ENCODE assay signal across 21 mouse cellular contexts in the genomic region with DNA sequence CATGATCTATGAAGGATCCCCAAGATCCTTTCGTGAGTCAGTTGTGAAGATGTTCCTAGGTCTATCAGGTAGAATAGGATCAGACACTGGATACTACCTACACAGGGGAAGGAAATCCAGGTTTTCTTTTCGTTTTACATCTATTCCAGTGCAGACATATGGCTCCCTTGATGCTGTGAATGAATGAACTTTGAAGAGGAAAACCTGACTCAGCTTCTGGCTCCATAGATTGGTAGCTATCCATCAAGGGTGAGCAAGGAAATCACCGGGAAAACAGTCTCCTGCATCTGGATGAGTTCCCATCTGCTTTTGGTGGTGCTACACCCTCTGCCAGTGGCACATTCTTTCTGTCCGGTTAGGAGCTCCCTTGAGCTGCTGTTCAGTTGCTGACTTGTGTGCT.
DNase-seq lines count a peak whose midpoint lies in the region; ATAC-seq and TF ChIP-seq lines count a peak whose summit lies in the region.
"Had no signal": no experiment of that assay in that cellular context is flagged by ENCODE, and none has a peak within 500 bp of the region (broad histone marks: within the 10 kb centered on the region; RNA-seq: fewer than 3 reads in every experiment).

No protein-coding gene starts in this region.

- DNase-seq in layer of hippocampus, adult 2 months (ENCODE audit: low spot score in 2 of 2): no peak
- no peak for DNase-seq in layer of hippocampus, adult 9-10 months (ENCODE audit: low spot score)
- peak; percentile 9 for DNase-seq in Muller cell, postnatal 12 days (ENCODE audit: inconsistent ontology term)
- DNase-seq in brain, adult 2 months (ENCODE audit: low read depth, low spot score): peak; percentile 51
- DNase-seq in ovary, postnatal 10 days (ENCODE audit: low spot score): no peak
- DNase-seq: adrenal gland, adult 2 months; adrenal gland, postnatal 10 days; adrenal gland, postnatal 25 days; B cell, adult 2 months; cerebellum, adult 11-12 months; cerebellum, adult 2 months; cerebellum, adult 9-10 months; cerebellum, postnatal 10 days; cerebellum, postnatal 25 days; embryo, embryonic 11 days; forebrain, postnatal 0 days had no signal

- TF ChIP-seq CTCF in layer of hippocampus, adult 2 months (conservative IDR thresholded peaks at IDR 0.05): no peak

- H3K4me3 ChIP-seq in layer of hippocampus, adult 2 months: no peak overlapping the region
- H3K4me3 ChIP-seq: embryonic facial prominence, embryonic 10.5 days; embryonic facial prominence, embryonic 12.5 days; forebrain, embryonic 13.5 days; forebrain, embryonic 15.5 days had no signal

- no peak for ATAC-seq in CD4-positive, CD25-positive, alpha-beta regulatory T cell, adult 4 months
- ATAC-seq: forebrain, embryonic 13.5 days; forebrain, embryonic 15.5 days; forebrain, postnatal 0 days had no signal

- H3K27ac ChIP-seq in layer of hippocampus, adult 2 months: peak overlapping the region; percentile 68; the same call in 1 of the 2 replicates
- H3K27ac ChIP-seq: embryonic facial prominence, embryonic 10.5 days; embryonic facial prominence, embryonic 12.5 days; forebrain, embryonic 13.5 days; forebrain, embryonic 15.5 days had no signal

Comparison
In these comparisons a context has a peak if more than half of its experiments do, and no peak if none do; other contexts are left out.
1. DNase-seq: peak in Muller cell, postnatal 12 days (single experiment) and brain, adult 2 months (single experiment); none in layer of hippocampus, adult 2 months (0 of 2), layer of hippocampus, adult 9-10 months (single experiment) and ovary, postnatal 10 days (single experiment).